Mouse (Mus musculus) heart, postnatal 0 days (tissue): ENCODE measurements around the gene Tpbpb.
"Not testable (repeated sequence)": the region's sequence is repeated elsewhere in the genome, so short reads cannot be mapped to it uniquely, and the experiment has no call there.

Source experiments
- CTCF ChIP-seq: IDR thresholded peaks from 2 replicates; pipeline ENCODE4 v1.5.1; 2016; ENCODE audit warnings: antibody characterized with exemption, control low read depth, low read depth
- EP300 ChIP-seq: IDR thresholded peaks from 2 replicates; pipeline ENCODE4 v1.6.1; 2016; ENCODE audit warnings: antibody characterized with exemption, low read depth

DNA sequence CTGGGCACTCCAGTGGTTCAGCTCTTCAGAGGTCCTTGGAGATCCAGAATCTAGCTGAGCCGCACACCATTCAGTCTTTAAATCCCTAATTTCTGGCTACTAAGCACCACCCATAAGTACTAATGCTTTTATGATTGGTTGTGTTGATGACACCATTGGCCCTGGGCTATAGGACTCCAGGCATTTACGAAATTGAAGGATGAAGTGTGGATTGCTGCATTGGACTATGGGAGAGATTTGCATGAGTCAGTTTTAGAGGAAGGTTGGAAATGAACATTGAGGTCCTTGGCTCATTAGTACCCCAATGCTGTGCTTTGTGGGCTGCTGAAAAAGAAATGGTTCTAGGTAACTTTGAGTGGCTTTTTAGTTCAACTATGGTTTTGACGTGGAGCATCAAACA is 37.2 kb upstream of the Tpbpb start, which contains the start of gene Tpbpa:
- not testable (repeated sequence) for TF ChIP-seq CTCF, EP300
